Mouse (Mus musculus) gastrocnemius, postnatal 14 days (tissue): Measurements from ENCODE around the gene C130073F10Rik. TPM values are rescaled to one million over a fixed set of nuclear protein-coding genes. Genes with fewer than 3 reads are reported as not detected.
"Not testable (repeated sequence)": the region's sequence is repeated elsewhere in the genome, so short reads cannot be mapped to it uniquely, and the experiment has no call there.

Experiments used
- DNase-seq: peaks from one replicate; pipeline ENCODE4 v3.0.0; 2021; ENCODE audit warnings: mixed read lengths
- intact Hi-C: fragments of 180-260 bp; cut with DNase I; formaldehyde crosslinking; loops from one replicate; pipeline ENCODE4 v1.15.1; 2025; ENCODE audit warnings: low total_unique reads
- long read RNA-seq, 2 experiments: library from polyadenylated mRNA; stranded (forward); transcript quantifications; one replicate each; pipeline ENCODE4 v2.0.0; 2021
- total RNA-seq, 2 experiments: library from RNA; stranded (reverse); gene quantifications; 2 replicates each; pipeline ENCODE4 v1.2.3; 2021

The C130073F10Rik gene
- not detected for total RNA-seq
- long read RNA-seq, experiment 1: 0 reads
- long read RNA-seq, experiment 2: 0 reads

- intact Hi-C loops: no loop called here
- DNase-seq: no peak
These were observed at the start of gene C130073F10Rik for GRCm38 (mm10) chr4:101893656-101894420. C130073F10Rik (minus strand) TSS chr4:101893789.

- DNase-seq, intact Hi-C loops: not testable (repeated sequence)
These were observed 46.5 kb upstream of the C130073F10Rik start, which contains the start of gene Gm12794 for GRCm38 (mm10) chr4:101940107-101940506. Gm12794 (plus strand) TSS chr4:101940407.

- intact Hi-C loops, DNase-seq: not testable (repeated sequence)
These were observed 15.2 kb upstream of the C130073F10Rik start, which contains the start of gene Gm12800 for GRCm38 (mm10) chr4:101908821-101909220. Gm12800 (plus strand) TSS chr4:101909121.

GRCm38 (mm10) chr4:101889377-101889776 lies 4.2 kb downstream of the C130073F10Rik start:
- DNase-seq: no peak
- intact Hi-C loops: no loop called here

GRCm38 (mm10) chr4:101883641-101884040 lies 9.9 kb downstream of the C130073F10Rik start:
- intact Hi-C loops: no loop called here
- DNase-seq: no peak

GRCm38 (mm10) chr4:101875687-101876086 lies 17.9 kb downstream of the C130073F10Rik start:
- DNase-seq, intact Hi-C loops: not testable (repeated sequence)

GRCm38 (mm10) chr4:101872031-101872430 lies 21.6 kb downstream of the C130073F10Rik start:
- intact Hi-C loops, DNase-seq: not testable (repeated sequence)

GRCm38 (mm10) chr4:101862289-101862688 lies 31.3 kb downstream of the C130073F10Rik start:
- intact Hi-C loops: no loop called here
- DNase-seq: no peak

- no peak for DNase-seq
- intact Hi-C loops: no loop called here
These were observed 32.7 kb downstream of the C130073F10Rik start for GRCm38 (mm10) chr4:101860873-101861272.

- no peak for DNase-seq
- intact Hi-C loops: no loop called here
These were observed 42.7 kb downstream of the C130073F10Rik start for GRCm38 (mm10) chr4:101850908-101851307.

GRCm38 (mm10) chr4:101843923-101844322 lies 49.7 kb downstream of the C130073F10Rik start, which contains the start of gene B020004J07Rik:
B020004J07Rik (minus strand) TSS chr4:101844023.
- intact Hi-C loops, DNase-seq: not testable (repeated sequence)

Other genes with a start within 250 kb of the C130073F10Rik start
- 10 to 100 TPM; 21.5 to 24.7 TPM for gene Leprot, start 246.1 kb downstream of the C130073F10Rik start, total RNA-seq
- 1 to 10 TPM; 3.4 to 3.8 TPM for gene Lepr, start 176.4 kb downstream of the C130073F10Rik start, total RNA-seq
- not detected for gene B020004J07Rik, start 49.8 kb downstream of the C130073F10Rik start, total RNA-seq
- not detected for gene Gm12800, start 15.3 kb upstream of the C130073F10Rik start, total RNA-seq
- gene Gm12794, start 46.6 kb upstream of the C130073F10Rik start, total RNA-seq: not detected
- not detected for gene Gm12790, start 87.3 kb upstream of the C130073F10Rik start, total RNA-seq
- gene Gm12789, start 92.8 kb upstream of the C130073F10Rik start, total RNA-seq: not detected
- gene Pde4b, start 193.8 kb upstream of the C130073F10Rik start, total RNA-seq: 10 to 100 TPM; 28.8 to 39.4 TPM